Mouse (Mus musculus) embryonic fibroblast, embryonic 13.5 days (primary cell): ENCODE results near the gene Prkab1.

Source experiments
- CTCF ChIP-seq: IDR thresholded peaks from 2 replicates; pipeline ENCODE4 v1.5.1; 2011; ENCODE audit warnings: mild to moderate bottlenecking, control low read depth, low read length, moderate library complexity, borderline replicate concordance; ENCODE audit not compliant: insufficient read depth
- POLR2A ChIP-seq: IDR thresholded peaks from 2 replicates; pipeline ENCODE4 v1.6.1; 2011; ENCODE audit warnings: low read depth, mild to moderate bottlenecking, control low read depth, low read length, moderate library complexity

DNA sequence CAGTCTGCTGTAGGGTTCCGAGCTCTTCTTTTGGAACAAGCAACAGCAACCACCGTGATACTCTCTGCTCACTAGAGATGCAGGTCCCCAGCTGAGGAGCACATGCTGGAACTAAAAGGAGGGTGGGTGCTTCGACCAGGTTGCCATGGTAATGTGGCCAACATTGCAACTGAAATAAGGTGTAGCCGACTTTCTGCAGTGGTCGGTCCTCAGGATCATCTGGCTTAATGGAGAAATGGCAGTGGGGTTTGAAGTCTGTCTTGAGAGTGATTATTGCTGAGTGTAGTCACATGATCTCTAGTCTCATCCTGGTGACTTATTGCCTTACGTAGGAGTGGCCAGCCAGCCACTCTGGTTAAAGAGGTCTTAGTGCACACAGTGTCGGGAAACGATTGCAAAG lies 10.5 kb downstream of the Prkab1 start:
- no peak for TF ChIP-seq CTCF
- no peak for TF ChIP-seq POLR2A
